Mouse (Mus musculus): ENCODE measurements around the gene Chrm3. TPM values are rescaled to one million over a fixed set of nuclear protein-coding genes. Genes with fewer than 3 reads are reported as not detected.

Chrm3 gene
- polyA plus RNA-seq, 1 experiment from 2014 or later, result 0.70 TPM

- Histone ChIP-seq H3K9ac (no peak overlapping the region), H3K27me3 (replicated peaks) (no peaks in the 10 kb centered on the region), H3K4me2 (no peak overlapping the region), H3K4me3 (no peak overlapping the region), H3K36me3 (no peaks in the 10 kb centered on the region), H3K4me1 (peaks cover 9% of the 10 kb centered on the region; the same call in 1 of the 2 replicates), H3K27ac (replicated peaks) (no peak overlapping the region), H3K9me3 (no peaks in the 10 kb centered on the region)
- WGBS, result 68% methylated on average over 5 of the region's 5 CpGs
- no peak for ATAC-seq (ENCODE audit: extremely low read depth, insufficient number of reproducible peaks, low FRiP score, low TSS enrichment)
These were observed 329.1 kb downstream of the Chrm3 start for GRCm38 (mm10) chr13:10031547-10031946.

DNA sequence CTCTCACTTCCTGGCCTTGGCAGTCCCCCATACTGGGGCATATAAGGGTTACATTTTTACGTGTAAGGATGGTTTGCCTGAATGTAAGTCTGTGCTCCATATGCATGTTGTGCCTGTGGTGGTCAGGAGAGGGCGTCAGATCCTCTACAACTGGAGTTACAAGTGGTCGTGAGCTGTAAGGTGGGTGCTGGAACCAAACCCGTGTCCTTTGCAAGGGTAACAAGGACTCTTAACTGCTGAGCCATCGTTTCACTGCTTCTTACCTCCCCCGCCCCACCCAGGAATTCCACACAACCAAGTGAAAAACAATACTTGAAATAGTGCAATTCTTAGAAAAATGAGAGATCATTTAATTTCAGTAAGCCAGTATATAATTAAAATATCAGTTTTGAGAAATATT lies 330.7 kb downstream of the Chrm3 start:
- H3K4me3 ChIP-seq, result no peak overlapping the region
- no peaks in the 10 kb centered on the region for H3K9me3 ChIP-seq
- H3K27ac ChIP-seq (replicated peaks), result no peak overlapping the region
- no peak overlapping the region for H3K9ac ChIP-seq
- WGBS, result 78% methylated on average over 6 of the region's 6 CpGs
- no peak overlapping the region for H3K4me2 ChIP-seq
- H3K36me3 ChIP-seq, result no peaks in the 10 kb centered on the region
- no peaks in the 10 kb centered on the region for H3K27me3 ChIP-seq (replicated peaks)
- H3K4me1 ChIP-seq, result peaks cover 9% of the 10 kb centered on the region; the same call in 1 of the 2 replicates
- no peak for ATAC-seq (ENCODE audit: extremely low read depth, insufficient number of reproducible peaks, low FRiP score, low TSS enrichment)

DNA sequence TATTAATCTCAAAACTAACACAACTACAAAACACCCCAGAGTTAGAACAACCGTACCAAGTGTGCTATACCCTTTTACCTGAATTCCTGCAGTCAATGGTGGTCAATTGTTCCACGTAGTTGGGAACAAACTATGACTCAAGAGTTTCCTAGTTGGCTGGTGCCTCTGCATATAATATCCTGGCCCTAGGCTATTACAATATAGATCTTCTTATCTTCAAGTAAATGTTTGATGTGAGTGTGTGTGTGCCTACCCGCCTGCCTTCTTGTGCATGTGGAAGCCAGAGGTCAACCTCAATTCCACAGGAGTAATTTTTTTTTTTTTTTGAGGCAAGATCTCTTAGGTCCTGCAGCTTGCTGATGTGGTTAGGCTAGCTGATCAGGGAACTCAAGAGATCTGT lies 335.5 kb downstream of the Chrm3 start:
- H3K9me3 ChIP-seq, result no peaks in the 10 kb centered on the region
- WGBS, result 86% methylated on average over 3 of the region's 3 CpGs
- no peak overlapping the region for H3K4me2 ChIP-seq
- H3K4me1 ChIP-seq, result no peaks in the 10 kb centered on the region
- no peak overlapping the region for H3K27ac ChIP-seq (replicated peaks)
- H3K27me3 ChIP-seq (replicated peaks), result no peaks in the 10 kb centered on the region
- ATAC-seq (ENCODE audit: extremely low read depth, insufficient number of reproducible peaks, low FRiP score, low TSS enrichment), result no peak
- no peaks in the 10 kb centered on the region for H3K36me3 ChIP-seq
- H3K9ac ChIP-seq, result no peak overlapping the region
- no peak overlapping the region for H3K4me3 ChIP-seq

- Histone ChIP-seq H3K4me3 (no peak overlapping the region), H3K9ac (no peak overlapping the region), H3K36me3 (no peaks in the 10 kb centered on the region), H3K4me1 (no peaks in the 10 kb centered on the region), H3K27me3 (replicated peaks) (no peaks in the 10 kb centered on the region), H3K4me2 (no peak overlapping the region), H3K27ac (replicated peaks) (no peak overlapping the region), H3K9me3 (no peaks in the 10 kb centered on the region)
- no peak for ATAC-seq (ENCODE audit: extremely low read depth, insufficient number of reproducible peaks, low FRiP score, low TSS enrichment)
- WGBS, result 77% methylated on average over 2 of the region's 2 CpGs
These were observed 337.5 kb downstream of the Chrm3 start for GRCm38 (mm10) chr13:10023112-10023511.

DNA sequence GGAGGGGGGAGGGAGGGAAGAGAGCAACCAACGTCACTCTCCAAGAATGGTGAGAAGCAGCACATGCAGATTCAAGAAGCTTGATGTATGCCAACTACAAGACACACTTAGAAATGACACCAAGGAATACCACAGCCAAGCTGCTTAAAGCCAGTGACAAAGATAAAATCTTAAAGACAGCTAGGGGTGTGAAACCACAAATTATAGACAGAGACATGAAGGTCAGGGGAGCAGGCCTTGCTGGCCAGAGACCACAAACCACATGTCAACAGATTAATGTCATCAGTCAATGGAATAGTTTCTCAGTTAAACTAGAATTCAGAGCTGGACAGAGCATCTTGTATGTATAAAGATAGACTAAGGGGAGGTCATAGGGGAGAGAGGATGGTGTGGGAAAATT lies 341.4 kb downstream of the Chrm3 start:
- WGBS, result 50% methylated on average over 1 of the region's 1 CpGs
- Histone ChIP-seq H3K9me3 (no peaks in the 10 kb centered on the region), H3K27ac (replicated peaks) (no peak overlapping the region), H3K4me2 (no peak overlapping the region), H3K27me3 (replicated peaks) (no peaks in the 10 kb centered on the region), H3K9ac (no peak overlapping the region), H3K36me3 (no peaks in the 10 kb centered on the region), H3K4me3 (no peak overlapping the region), H3K4me1 (no peaks in the 10 kb centered on the region)
- ATAC-seq (ENCODE audit: extremely low read depth, insufficient number of reproducible peaks, low FRiP score, low TSS enrichment), result no peak

- Histone ChIP-seq H3K4me2 (no peak overlapping the region), H3K27me3 (replicated peaks) (no peaks in the 10 kb centered on the region), H3K4me1 (no peaks in the 10 kb centered on the region), H3K36me3 (no peaks in the 10 kb centered on the region), H3K27ac (replicated peaks) (no peak overlapping the region), H3K9ac (no peak overlapping the region), H3K9me3 (no peaks in the 10 kb centered on the region), H3K4me3 (no peak overlapping the region)
- ATAC-seq (ENCODE audit: extremely low read depth, insufficient number of reproducible peaks, low FRiP score, low TSS enrichment), result no peak
- WGBS, result 55% methylated on average over 4 of the region's 4 CpGs
These were observed 357.7 kb downstream of the Chrm3 start for GRCm38 (mm10) chr13:10002916-10003315.

DNA sequence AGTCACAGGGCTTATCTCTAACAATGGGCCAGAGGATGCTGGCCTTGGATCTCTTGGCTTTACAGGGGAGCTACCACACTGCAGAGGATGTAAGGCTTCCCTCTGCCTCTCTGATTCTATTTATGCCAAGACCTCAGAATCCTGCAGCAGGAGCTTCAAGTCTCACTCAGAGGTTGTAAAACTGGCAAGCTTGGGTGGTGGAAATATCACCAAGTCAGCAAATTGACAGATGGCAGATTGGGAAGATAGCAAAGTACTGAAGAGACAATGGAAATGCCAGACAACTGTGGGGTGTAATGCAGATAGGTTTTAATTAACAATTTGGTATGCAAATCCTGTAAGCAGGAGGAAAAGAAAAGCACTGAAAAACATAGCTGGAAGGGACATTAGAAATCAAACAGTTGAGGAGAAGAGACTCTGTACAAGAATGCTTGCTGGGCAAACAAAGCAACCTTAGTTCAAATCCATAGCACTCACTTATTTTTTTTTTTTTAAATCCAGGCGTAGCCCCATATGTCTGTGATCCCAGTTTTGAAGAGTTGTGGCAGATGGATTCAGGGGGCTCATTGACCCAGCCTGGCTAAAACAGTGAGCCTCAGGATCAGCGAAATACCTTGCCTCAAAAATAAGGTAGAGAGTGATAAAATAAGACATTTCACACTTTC lies 362.9 kb downstream of the Chrm3 start:
- no peaks in the 10 kb centered on the region for H3K36me3 ChIP-seq
- no peak overlapping the region for H3K4me2 ChIP-seq
- H3K27me3 ChIP-seq (replicated peaks), result no peaks in the 10 kb centered on the region
- 74% methylated on average over 2 of the region's 2 CpGs for WGBS
- no peaks in the 10 kb centered on the region for H3K9me3 ChIP-seq
- no peak for ATAC-seq (ENCODE audit: extremely low read depth, insufficient number of reproducible peaks, low FRiP score, low TSS enrichment)
- H3K27ac ChIP-seq (replicated peaks), result no peak overlapping the region
- no peaks in the 10 kb centered on the region for H3K4me1 ChIP-seq
- no peak overlapping the region for H3K4me3 ChIP-seq
- no peak overlapping the region for H3K9ac ChIP-seq

GRCm38 (mm10) chr13:9995852-9996251 lies 364.8 kb downstream of the Chrm3 start:
- H3K9ac ChIP-seq, result no peak overlapping the region
- WGBS, result 75% methylated on average over 1 of the region's 1 CpGs

DNA sequence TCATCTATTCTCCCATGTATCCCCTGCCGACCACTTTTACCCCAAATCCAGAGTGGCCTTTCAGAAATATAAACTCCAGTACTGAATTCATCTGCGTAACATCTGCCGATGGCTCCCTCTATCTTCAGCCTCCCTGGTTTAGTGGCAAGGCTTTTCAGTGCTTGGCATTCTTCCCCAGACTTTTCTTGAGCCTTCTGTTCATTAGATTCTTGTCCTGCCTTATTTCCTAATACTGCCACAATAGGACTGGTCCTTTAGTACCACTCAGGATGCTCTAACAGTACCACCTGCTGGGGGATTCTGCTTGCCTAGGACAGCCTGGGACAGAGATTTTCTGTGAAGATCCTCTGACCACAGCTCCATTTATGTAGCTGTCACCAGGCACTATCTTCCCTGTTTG lies 367.1 kb downstream of the Chrm3 start:
- Histone ChIP-seq H3K9me3 (no peaks in the 10 kb centered on the region), H3K36me3 (no peaks in the 10 kb centered on the region), H3K27me3 (replicated peaks) (no peaks in the 10 kb centered on the region), H3K27ac (replicated peaks) (no peak overlapping the region), H3K4me2 (no peak overlapping the region), H3K4me3 (no peak overlapping the region), H3K9ac (no peak overlapping the region), H3K4me1 (no peaks in the 10 kb centered on the region)
- 74% methylated on average over 3 of the region's 3 CpGs for WGBS
- no peak for ATAC-seq (ENCODE audit: extremely low read depth, insufficient number of reproducible peaks, low FRiP score, low TSS enrichment)

More at GRCm38 (mm10) chr13:9995852-9996251, 364.8 kb downstream of the Chrm3 start:
- Histone ChIP-seq H3K27me3 (replicated peaks) (no peaks in the 10 kb centered on the region), H3K4me2 (no peak overlapping the region), H3K9me3 (no peaks in the 10 kb centered on the region), H3K36me3 (no peaks in the 10 kb centered on the region), H3K4me3 (no peak overlapping the region), H3K27ac (replicated peaks) (no peak overlapping the region), H3K4me1 (no peaks in the 10 kb centered on the region)
- ATAC-seq (ENCODE audit: extremely low read depth, insufficient number of reproducible peaks, low FRiP score, low TSS enrichment), result no peak

DNA sequence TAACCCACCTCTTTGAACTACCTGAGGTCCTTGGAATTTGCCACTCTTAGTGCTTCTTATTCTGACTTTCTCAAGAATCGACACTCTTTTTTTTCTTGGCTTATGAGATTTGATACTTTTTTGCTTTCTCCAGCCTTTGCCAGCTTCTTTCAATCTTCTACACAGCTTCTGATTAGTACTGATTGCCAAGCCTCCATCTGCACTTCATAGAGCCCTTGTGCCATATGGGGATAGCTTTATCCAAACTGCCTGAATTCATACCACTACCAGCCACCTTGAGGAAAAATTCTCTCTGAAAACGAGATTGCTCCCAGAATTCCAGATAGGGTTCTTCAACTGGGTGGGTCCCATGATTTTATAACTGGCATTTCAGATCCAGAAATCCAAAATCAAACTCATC lies 368.0 kb downstream of the Chrm3 start:
- 60% methylated on average over 2 of the region's 2 CpGs for WGBS
- H3K27ac ChIP-seq (replicated peaks), result no peak overlapping the region
- H3K4me3 ChIP-seq, result no peak overlapping the region
- no peak overlapping the region for H3K9ac ChIP-seq
- no peak for ATAC-seq (ENCODE audit: extremely low read depth, insufficient number of reproducible peaks, low FRiP score, low TSS enrichment)
- H3K27me3 ChIP-seq (replicated peaks), result no peaks in the 10 kb centered on the region
- H3K36me3 ChIP-seq, result no peaks in the 10 kb centered on the region
- no peak overlapping the region for H3K4me2 ChIP-seq
- H3K4me1 ChIP-seq, result no peaks in the 10 kb centered on the region
- no peaks in the 10 kb centered on the region for H3K9me3 ChIP-seq

GRCm38 (mm10) chr13:9985648-9986047 lies 375.0 kb downstream of the Chrm3 start:
- H3K9me3 ChIP-seq, result no peaks in the 10 kb centered on the region
- H3K4me1 ChIP-seq, result peaks cover 10% of the 10 kb centered on the region; the same call in 1 of the 2 replicates
- no peak overlapping the region for H3K27ac ChIP-seq (replicated peaks)
- no peaks in the 10 kb centered on the region for H3K36me3 ChIP-seq
- no peak overlapping the region for H3K4me3 ChIP-seq
- ATAC-seq (ENCODE audit: extremely low read depth, insufficient number of reproducible peaks, low FRiP score, low TSS enrichment), result no peak
- 33% methylated on average over 6 of the region's 6 CpGs for WGBS
- no peaks in the 10 kb centered on the region for H3K27me3 ChIP-seq (replicated peaks)
- no peak overlapping the region for H3K4me2 ChIP-seq
- no peak overlapping the region for H3K9ac ChIP-seq

- no peak overlapping the region for H3K9ac ChIP-seq
- WGBS, result 45% methylated on average over 2 of the region's 2 CpGs
- no peak overlapping the region for H3K27ac ChIP-seq (replicated peaks)
- H3K27me3 ChIP-seq (replicated peaks), result no peaks in the 10 kb centered on the region
- no peak overlapping the region for H3K4me3 ChIP-seq
- no peaks in the 10 kb centered on the region for H3K36me3 ChIP-seq
- H3K9me3 ChIP-seq, result no peaks in the 10 kb centered on the region
- peaks cover 10% of the 10 kb centered on the region; the same call in 1 of the 2 replicates for H3K4me1 ChIP-seq
- no peak for ATAC-seq (ENCODE audit: extremely low read depth, insufficient number of reproducible peaks, low FRiP score, low TSS enrichment)
- H3K4me2 ChIP-seq, result no peak overlapping the region
These were observed 377.4 kb downstream of the Chrm3 start for GRCm38 (mm10) chr13:9983293-9983692.
